Mouse (Mus musculus): ENCODE results near the gene Dock9. TPM values are rescaled to one million over a fixed set of nuclear protein-coding genes. Genes with fewer than 3 reads are reported as not detected.
A peak's percentile ranks its signal among the peaks of the same experiment; 100 is the strongest.

Dock9 gene
- polyA plus RNA-seq, 1 experiment from 2014 or later, result 5.4 TPM

DNA sequence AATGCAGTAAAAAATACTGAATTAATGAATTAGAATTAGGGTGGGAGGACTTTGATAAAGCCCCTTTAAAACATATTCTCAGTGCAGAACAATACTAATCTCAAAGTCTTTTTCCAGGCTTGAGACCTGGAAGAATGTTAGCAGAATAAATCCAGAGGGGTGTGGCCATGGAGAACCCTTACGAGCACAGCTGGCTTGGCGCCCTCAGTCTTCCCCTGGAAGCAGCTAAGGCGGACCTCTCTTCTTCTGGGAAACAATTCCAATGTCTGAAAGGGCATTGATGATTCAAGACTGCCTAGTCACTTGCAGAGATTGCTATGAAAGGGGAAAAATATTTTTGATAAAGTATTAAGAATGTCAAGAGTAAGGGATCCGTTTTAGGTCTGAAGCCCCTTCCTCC is 9.2 kb upstream of the Dock9 start:
- H3K9me3 ChIP-seq, result peaks cover 15% of the 10 kb centered on the region; the same call in 1 of the 2 replicates
- 66% methylated on average over 4 of the region's 4 CpGs for WGBS
- H3K4me2 ChIP-seq (replicated peaks), result no peak overlapping the region
- no peak overlapping the region for H3K4me3 ChIP-seq
- no peaks in the 10 kb centered on the region for H3K27me3 ChIP-seq
- no peak overlapping the region for H3K27ac ChIP-seq
- no peaks in the 10 kb centered on the region for H3K4me1 ChIP-seq
- no peaks in the 10 kb centered on the region for H3K36me3 ChIP-seq
- ATAC-seq (ENCODE audit: low FRiP score, low read depth), result no peak
- no peak overlapping the region for H3K9ac ChIP-seq

DNA sequence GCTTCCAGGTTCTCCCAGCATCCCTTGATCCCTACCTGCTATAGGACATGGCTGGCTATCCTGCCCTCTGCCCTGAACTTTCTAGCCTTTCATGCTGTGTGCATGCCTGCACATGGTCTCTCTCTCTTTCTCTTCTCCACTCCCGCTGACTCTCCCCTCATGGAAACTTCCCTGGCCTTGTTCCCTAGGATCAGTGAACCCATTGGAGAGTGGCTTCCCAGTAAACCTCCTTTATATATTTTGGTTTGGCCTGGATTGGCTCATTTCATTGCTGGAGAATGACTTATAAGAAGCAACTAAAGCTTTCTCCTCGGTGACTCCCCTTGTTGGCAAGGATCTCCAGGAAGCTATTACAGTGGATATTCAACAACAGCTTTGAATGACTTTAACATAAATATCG is 8.7 kb upstream of the Dock9 start:
- Histone ChIP-seq H3K4me2 (replicated peaks) (no peak overlapping the region), H3K4me1 (no peaks in the 10 kb centered on the region), H3K9me3 (peaks cover 15% of the 10 kb centered on the region; the same call in 1 of the 2 replicates), H3K9ac (no peak overlapping the region), H3K36me3 (no peaks in the 10 kb centered on the region), H3K4me3 (no peak overlapping the region), H3K27ac (no peak overlapping the region), H3K27me3 (no peaks in the 10 kb centered on the region)
- no peak for ATAC-seq (ENCODE audit: low FRiP score, low read depth)
- WGBS, result 71% methylated on average over 3 of the region's 3 CpGs

DNA sequence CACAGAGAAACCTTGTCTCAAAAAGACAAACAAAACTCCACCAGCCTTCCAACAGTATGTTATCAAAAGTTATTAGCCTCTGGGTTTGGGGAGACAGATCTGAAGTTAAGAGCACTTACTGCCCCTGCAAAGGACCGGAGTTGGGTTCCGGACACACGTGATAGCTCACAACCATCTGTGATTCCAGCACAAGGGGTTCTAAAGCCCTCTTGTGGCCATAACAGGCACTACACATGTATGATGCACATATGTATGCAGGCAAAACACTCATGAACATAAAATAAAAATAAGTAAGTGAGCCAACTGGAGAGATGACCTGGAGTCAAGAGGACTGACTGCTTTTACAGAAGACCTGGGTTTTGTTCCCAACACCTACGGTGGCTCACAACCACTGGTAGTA is 6.8 kb upstream of the Dock9 start:
- ATAC-seq (ENCODE audit: low FRiP score, low read depth), result no peak

DNA sequence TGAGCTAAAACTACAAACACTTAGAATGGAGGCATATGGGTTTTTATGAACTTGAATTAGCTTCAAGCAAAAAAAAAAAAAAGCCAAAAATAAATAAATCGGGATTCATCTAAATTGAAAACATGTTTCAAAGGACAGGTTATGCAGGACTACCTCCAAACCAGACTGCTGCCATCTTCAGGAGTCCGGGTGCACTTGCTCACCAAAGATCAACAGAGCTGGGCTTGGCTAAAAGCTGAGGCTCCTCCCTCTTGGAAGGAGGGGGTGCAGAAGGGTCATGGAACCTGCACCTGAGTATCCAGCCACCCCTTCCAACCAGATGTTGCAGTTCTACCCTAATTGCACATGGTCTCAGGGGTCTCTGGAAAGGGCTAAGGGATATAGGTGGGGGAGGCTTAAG is 3.3 kb upstream of the Dock9 start:
- no peak for ATAC-seq (ENCODE audit: low FRiP score, low read depth)
- H3K36me3 ChIP-seq, result no peaks in the 10 kb centered on the region
- no peak overlapping the region for H3K4me3 ChIP-seq
- no peak overlapping the region for H3K27ac ChIP-seq
- peaks cover 15% of the 10 kb centered on the region for H3K4me1 ChIP-seq
- H3K4me2 ChIP-seq (replicated peaks), result no peak overlapping the region
- H3K27me3 ChIP-seq, result peaks cover 15% of the 10 kb centered on the region
- H3K9ac ChIP-seq, result no peak overlapping the region
- 0 out of 2 replicates have a peak, but pooled peaks cover 3% of the 10 kb centered on the region for H3K9me3 ChIP-seq
- WGBS, result 11% methylated on average over 2 of the region's 2 CpGs

More for the DNA sequence above, 6.8 kb upstream of the Dock9 start:
- 0 out of 2 replicates have a peak, but pooled peaks cover 3% of the 10 kb centered on the region for H3K9me3 ChIP-seq
- H3K4me2 ChIP-seq (replicated peaks), result no peak overlapping the region
- no peaks in the 10 kb centered on the region for H3K4me1 ChIP-seq
- H3K27me3 ChIP-seq, result no peaks in the 10 kb centered on the region
- no peak overlapping the region for H3K9ac ChIP-seq
- 87% methylated on average over 4 of the region's 4 CpGs for WGBS
- H3K4me3 ChIP-seq, result no peak overlapping the region
- no peaks in the 10 kb centered on the region for H3K36me3 ChIP-seq
- H3K27ac ChIP-seq, result no peak overlapping the region

DNA sequence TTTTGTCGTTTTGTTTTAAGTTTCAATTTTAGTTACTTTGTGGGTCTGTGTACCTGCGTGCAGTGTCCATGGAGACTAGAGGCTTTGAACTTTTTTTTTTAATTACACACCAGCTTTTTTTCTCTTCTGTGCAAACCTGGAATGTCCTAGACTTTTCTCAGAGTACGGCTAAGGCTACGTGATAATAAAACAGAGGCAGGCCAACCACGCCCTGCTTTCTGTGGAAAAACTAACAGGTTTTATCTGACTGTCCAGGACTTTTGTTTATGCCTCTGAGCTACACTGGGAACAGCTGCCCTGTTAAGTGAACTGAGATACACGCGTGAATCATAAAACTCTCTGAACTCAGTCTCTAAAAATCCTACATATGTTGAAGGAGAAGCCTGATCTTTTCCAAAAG is 1.5 kb upstream of the Dock9 start:
- Histone ChIP-seq H3K4me2 (replicated peaks) (peak overlapping the region; percentile 92), H3K9ac (no peak overlapping the region), H3K4me1 (peaks cover 15% of the 10 kb centered on the region), H3K27ac (no peak overlapping the region), H3K27me3 (peaks cover 23% of the 10 kb centered on the region), H3K9me3 (no peaks in the 10 kb centered on the region), H3K4me3 (no peak overlapping the region), H3K36me3 (no peaks in the 10 kb centered on the region)
- 63% methylated on average over 7 of the region's 7 CpGs for WGBS
- no peak for ATAC-seq (ENCODE audit: low FRiP score, low read depth)

DNA sequence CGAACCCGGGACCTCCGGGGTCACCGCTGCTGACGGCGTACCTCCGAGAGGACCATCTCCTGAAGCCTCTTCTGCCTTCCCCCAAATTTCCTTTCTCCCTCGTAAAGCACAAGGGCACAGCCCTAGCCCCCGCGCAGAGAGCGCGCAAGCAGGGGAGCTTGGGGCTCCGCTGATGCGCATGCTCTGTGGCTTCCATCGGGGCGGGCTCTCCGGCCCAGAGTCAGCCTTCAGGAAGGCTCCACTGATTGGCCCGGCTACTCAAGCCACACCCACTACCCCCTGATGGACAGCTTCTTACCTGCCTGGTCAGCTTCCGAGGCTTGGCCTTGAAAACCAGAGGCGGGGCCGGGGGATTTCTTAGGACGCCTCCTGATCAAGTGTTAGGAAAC is 768 bp upstream of the Dock9 start:
- Histone ChIP-seq H3K4me2 (replicated peaks) (peak overlapping the region; percentile 92), H3K4me3 (peak overlapping the region; percentile 72), H3K36me3 (no peaks in the 10 kb centered on the region), H3K27ac (peak overlapping the region; percentile 64; the same call in 1 of the 2 replicates), H3K9me3 (no peaks in the 10 kb centered on the region), H3K27me3 (peaks cover 23% of the 10 kb centered on the region), H3K4me1 (peaks cover 15% of the 10 kb centered on the region), H3K9ac (peak overlapping the region; percentile 73)
- ATAC-seq (ENCODE audit: low FRiP score, low read depth), result peak; percentile 90
- under 1% methylated on average over 22 of the region's 22 CpGs for WGBS

DNA sequence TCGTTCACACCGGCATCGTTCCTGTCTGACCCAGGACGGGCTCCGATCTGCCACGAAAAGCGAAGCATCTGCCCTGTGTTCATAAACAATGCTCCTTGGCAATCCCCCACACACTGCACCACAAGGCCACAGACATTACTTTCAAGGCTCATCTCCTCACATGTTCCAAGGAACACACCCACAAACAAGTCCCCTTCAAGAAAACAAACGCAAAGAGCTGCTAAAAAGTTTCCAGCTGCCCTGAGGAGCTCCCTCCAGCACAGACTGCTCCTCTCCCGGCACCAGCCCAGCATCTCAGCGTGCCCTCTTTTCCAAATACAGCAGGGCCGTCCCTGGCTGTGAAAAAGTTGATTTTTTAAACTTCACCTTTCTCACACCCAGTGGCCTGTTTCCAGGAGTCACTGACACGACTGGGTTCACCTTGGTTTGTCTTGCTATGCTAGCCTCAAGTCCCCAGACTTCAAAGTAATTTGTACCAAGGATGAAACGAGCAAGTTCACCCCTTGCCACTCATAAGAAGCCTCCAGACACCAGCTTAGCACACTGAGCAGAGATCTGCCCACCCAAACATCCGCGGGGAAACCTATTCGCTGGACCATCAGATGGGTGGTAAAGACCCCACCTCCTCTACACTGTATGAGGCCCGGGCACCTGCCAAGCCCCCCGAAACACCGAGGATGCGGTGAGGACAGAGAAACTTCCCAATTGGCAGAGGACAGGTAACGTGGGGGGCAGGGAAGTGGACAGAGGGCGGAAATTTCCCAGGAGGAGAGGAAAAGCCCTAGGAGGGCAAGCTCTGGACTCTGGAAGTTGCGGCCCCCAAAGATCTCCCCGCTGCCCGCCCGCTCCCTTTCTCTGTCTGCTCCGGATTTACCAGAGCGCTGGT is 823 bp downstream of the Dock9 start:
- Histone ChIP-seq H3K27ac (no peak overlapping the region), H3K9me3 (no peaks in the 10 kb centered on the region), H3K4me2 (replicated peaks) (peak overlapping the region; percentile 92), H3K36me3 (no peaks in the 10 kb centered on the region), H3K9ac (peak overlapping the region; percentile 73), H3K27me3 (peaks cover 23% of the 10 kb centered on the region), H3K4me3 (peak overlapping the region; percentile 72), H3K4me1 (peaks cover 15% of the 10 kb centered on the region)
- ATAC-seq (ENCODE audit: low FRiP score, low read depth), result no peak
- WGBS, result 12% methylated on average over 27 of the region's 28 CpGs

DNA sequence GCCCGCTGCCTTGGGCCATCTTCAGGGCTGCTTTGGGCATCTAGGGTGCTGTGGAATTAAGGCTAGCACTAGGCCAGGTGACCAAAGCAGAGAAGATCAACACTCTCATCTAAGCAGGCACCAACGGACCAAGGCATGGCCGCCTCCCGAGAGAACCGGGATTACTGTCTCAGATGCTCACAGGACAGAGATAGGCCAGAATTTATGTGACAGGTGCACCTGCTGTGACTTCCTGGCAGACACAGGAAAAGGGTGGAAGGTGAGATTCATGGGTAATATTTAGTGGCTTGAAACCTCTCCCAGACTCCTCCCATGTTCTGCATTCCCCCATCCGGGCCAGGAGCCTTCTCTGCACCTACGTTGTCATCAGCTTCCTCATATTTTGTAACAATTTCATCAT is 2.1 kb downstream of the Dock9 start:
- Histone ChIP-seq H3K9me3 (no peaks in the 10 kb centered on the region), H3K27ac (no peak overlapping the region), H3K27me3 (peaks cover 23% of the 10 kb centered on the region), H3K4me3 (no peak overlapping the region), H3K9ac (no peak overlapping the region), H3K36me3 (no peaks in the 10 kb centered on the region), H3K4me2 (replicated peaks) (no peak overlapping the region), H3K4me1 (peaks cover 21% of the 10 kb centered on the region)
- 83% methylated on average over 7 of the region's 7 CpGs for WGBS
- no peak for ATAC-seq (ENCODE audit: low FRiP score, low read depth)

DNA sequence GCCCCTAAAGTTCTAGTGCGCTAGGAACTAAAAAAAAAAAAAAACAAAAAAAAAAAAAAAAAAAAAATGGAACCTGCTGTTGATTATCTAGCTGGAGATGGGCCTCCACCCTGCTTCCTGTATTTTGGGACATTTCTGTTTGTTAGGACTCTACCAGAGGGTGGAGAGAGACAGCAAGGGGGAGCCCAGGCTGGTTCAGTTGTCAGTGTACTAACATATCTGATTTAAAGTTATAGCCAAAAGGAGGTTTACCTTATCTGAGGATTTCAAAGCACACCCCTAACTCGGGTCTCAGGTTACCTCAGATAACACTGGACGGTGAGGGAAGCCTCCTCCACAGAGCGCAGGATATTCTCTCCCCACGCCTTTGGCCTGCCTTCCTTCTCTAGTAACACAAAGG is 4.0 kb downstream of the Dock9 start:
- Histone ChIP-seq H3K4me2 (replicated peaks) (no peak overlapping the region), H3K4me1 (peaks cover 17% of the 10 kb centered on the region), H3K9ac (no peak overlapping the region), H3K27ac (no peak overlapping the region), H3K36me3 (no peaks in the 10 kb centered on the region), H3K4me3 (no peak overlapping the region), H3K27me3 (peaks cover 23% of the 10 kb centered on the region), H3K9me3 (no peaks in the 10 kb centered on the region)
- 51% methylated on average over 5 of the region's 5 CpGs for WGBS
- ATAC-seq (ENCODE audit: low FRiP score, low read depth), result no peak

DNA sequence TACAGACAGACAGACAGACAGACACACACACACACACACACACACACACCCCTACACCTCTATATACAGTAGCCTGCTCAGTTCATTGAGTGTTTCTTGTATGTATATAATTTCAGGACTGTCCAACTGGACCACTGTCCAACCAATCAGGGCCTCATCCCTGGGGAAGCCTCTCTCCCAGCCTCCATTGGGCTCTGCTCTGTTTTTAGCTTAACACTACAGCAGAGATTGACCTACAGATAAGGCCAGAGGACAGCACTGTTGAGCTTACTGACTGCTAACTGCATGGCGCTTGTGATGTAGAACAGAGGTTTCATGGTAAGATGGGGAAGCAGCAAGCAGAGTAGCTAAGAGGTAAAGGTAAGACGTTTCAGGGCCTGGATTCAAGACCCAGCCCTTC is 5.7 kb downstream of the Dock9 start:
- Histone ChIP-seq H3K9ac (no peak overlapping the region), H3K4me1 (peaks cover 13% of the 10 kb centered on the region), H3K4me3 (no peak overlapping the region), H3K9me3 (no peaks in the 10 kb centered on the region), H3K4me2 (replicated peaks) (no peak overlapping the region), H3K27me3 (peaks cover 17% of the 10 kb centered on the region), H3K27ac (no peak overlapping the region), H3K36me3 (no peaks in the 10 kb centered on the region)
- 68% methylated on average over 2 of the region's 2 CpGs for whole genome bisulfite sequencing
- ATAC-seq (ENCODE audit: low FRiP score, low read depth), result no peak

DNA sequence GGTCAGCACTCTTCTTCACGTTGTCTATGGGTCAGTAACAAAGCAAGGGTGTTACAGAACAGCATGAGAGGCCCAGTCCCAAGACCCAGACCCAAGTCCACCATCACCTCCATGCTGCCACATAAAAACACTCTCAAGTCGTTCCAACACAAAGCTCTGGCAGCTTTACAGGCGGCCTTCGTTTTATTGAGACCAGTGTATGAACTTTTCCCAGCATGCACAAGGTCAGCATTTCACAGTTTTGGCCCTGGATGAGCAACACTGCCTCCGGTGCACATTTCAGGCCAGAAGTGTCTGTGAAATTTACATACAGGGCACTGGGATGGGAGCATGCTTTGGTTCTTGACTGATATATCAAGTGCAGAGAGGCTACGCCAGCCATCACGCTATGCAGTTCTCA is 6.5 kb downstream of the Dock9 start:
- Histone ChIP-seq H3K4me1 (peaks cover 6% of the 10 kb centered on the region; the same call in 1 of the 2 replicates), H3K27me3 (peaks cover 9% of the 10 kb centered on the region), H3K9ac (no peak overlapping the region), H3K4me2 (replicated peaks) (no peak overlapping the region), H3K4me3 (no peak overlapping the region), H3K27ac (no peak overlapping the region), H3K36me3 (no peaks in the 10 kb centered on the region), H3K9me3 (no peaks in the 10 kb centered on the region)
- 43% methylated on average over 7 of the region's 7 CpGs for WGBS
- no peak for ATAC-seq (ENCODE audit: low FRiP score, low read depth)

DNA sequence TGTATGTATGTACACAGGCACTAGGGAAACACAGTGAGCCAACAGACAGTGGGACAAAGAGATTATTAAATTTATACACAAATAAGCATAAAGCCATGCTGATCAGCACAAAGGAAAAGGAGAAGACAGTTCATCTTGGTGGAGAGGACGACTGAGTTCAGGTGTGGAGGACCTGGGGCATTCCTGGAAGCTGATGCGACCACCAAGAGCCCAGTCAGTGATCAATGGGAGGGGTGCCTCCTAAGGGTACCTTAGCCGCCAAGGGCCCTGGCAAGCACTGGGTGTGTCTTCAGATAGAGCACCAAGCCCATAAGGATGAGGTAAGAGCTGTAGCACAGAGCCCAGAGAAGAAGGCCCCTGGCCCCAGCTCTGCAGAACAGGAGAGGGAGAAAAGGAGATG is 8.4 kb downstream of the Dock9 start:
- no peaks in the 10 kb centered on the region for H3K36me3 ChIP-seq
- no peak overlapping the region for H3K4me3 ChIP-seq
- no peak overlapping the region for H3K9ac ChIP-seq
- no peak for ATAC-seq (ENCODE audit: low FRiP score, low read depth)
- H3K9me3 ChIP-seq, result no peaks in the 10 kb centered on the region
- no peak overlapping the region for H3K27ac ChIP-seq
- WGBS, result 90% methylated on average over 3 of the region's 3 CpGs
- no peaks in the 10 kb centered on the region; the same call in 1 of the 2 replicates for H3K27me3 ChIP-seq
- peaks cover 13% of the 10 kb centered on the region for H3K4me1 ChIP-seq
- no peak overlapping the region for H3K4me2 ChIP-seq (replicated peaks)

DNA sequence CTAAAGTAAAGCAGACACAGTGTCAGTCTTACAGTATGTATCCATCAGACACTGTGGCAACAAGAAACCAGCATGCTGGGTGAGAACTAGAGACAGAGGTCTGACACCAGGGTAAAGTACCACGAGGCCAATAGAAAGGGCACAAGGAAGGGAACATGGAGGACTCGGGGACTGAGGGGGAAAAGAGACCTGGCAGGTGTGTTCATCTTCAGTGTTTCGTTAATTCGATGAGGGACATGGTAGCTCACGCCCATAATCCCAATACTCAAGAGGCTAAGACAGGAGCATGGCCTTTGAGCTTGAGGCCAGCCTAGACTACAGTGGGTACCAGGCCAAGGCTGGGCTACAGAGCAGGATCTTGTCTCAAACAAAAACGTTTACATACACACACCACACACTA is 9.2 kb downstream of the Dock9 start:
- Histone ChIP-seq H3K9me3 (no peaks in the 10 kb centered on the region), H3K27ac (no peak overlapping the region), H3K36me3 (no peaks in the 10 kb centered on the region), H3K4me1 (peaks cover 13% of the 10 kb centered on the region), H3K27me3 (0 out of 2 replicates have a peak, but pooled peaks cover 7% of the 10 kb centered on the region), H3K4me3 (no peak overlapping the region), H3K4me2 (replicated peaks) (no peak overlapping the region), H3K9ac (no peak overlapping the region)
- WGBS, result 85% methylated on average over 6 of the region's 6 CpGs
- ATAC-seq (ENCODE audit: low FRiP score, low read depth), result no peak

Data from limb, embryonic 13.5 days (tissue).